Mouse (Mus musculus) C2C12 (cell line): ENCODE results near the gene Ugt1a5.

Source experiments
- CEBPB ChIP-seq: IDR thresholded peaks from one replicate; pipeline ENCODE4 v1.6.1; 2011; ENCODE audit warnings: low read depth, mild to moderate bottlenecking, control low read depth, moderate library complexity
- CTCF ChIP-seq: IDR thresholded peaks from one replicate; pipeline ENCODE4 v1.5.1; 2011; ENCODE audit not compliant: control insufficient read depth, insufficient read depth, insufficient read length

GRCm38 (mm10) chr1:88195687-88196086 lies 29.9 kb downstream of the Ugt1a5 start:
- TF ChIP-seq CTCF (no peak), CEBPB (no peak)
